Mouse (Mus musculus): ENCODE measurements around the gene Atp1b2. TPM values are rescaled to one million over a fixed set of nuclear protein-coding genes. Genes with fewer than 3 reads are reported as not detected.

Gene Atp1b2
- polyA plus RNA-seq, 1 experiment from 2014 or later, result 46.5 TPM

GRCm38 (mm10) chr11:69553341-69553721 lies 52.4 kb downstream of the Atp1b2 start:
- Histone ChIP-seq H3K4me2 (ENCODE audit: low read length) (peak overlapping the region; percentile 53), H3K9ac (replicated peaks; ENCODE audit: low read length) (peak overlapping the region; percentile 21; the same call in 1 of the 2 replicates), H3K4me3 (replicated peaks; ENCODE audit: low read depth, low read length) (0 out of 2 replicates have a peak overlapping the region, but pooled peaks have one; percentile 8), H3K27ac (replicated peaks; ENCODE audit: low read depth, low read length) (peak overlapping the region; percentile 95), H3K36me3 (ENCODE audit: control insufficient read depth, insufficient read depth, low read length) (peaks cover 32% of the 10 kb centered on the region), H3K27me3 (ENCODE audit: control insufficient read depth, insufficient read depth, low read length) (no peaks in the 10 kb centered on the region), H3K4me1 (ENCODE audit: control insufficient read depth, insufficient read depth, low read length) (peaks cover 69% of the 10 kb centered on the region), H3K9me3 (ENCODE audit: control insufficient read depth, low read length) (no peaks in the 10 kb centered on the region)
- ATAC-seq (ENCODE audit: low FRiP score, low TSS enrichment) (peak; percentile 0; the same call in 1 of the 2 replicates), DNase-seq (no peak)
- 3% methylated on average over 2 of the region's 2 CpGs for WGBS

- H3K36me3 ChIP-seq (ENCODE audit: control insufficient read depth, insufficient read depth, low read length), result peaks cover 32% of the 10 kb centered on the region
- H3K4me3 ChIP-seq (replicated peaks; ENCODE audit: low read depth, low read length), result 0 out of 2 replicates have a peak overlapping the region, but pooled peaks have one; percentile 8
Measured at GRCm38 (mm10) chr11:69552622-69553340, 53.0 kb downstream of the Atp1b2 start.

GRCm38 (mm10) chr11:69551310-69551709 lies 54.4 kb downstream of the Atp1b2 start:
- H3K36me3 ChIP-seq (ENCODE audit: control insufficient read depth, insufficient read depth, low read length), result peaks cover 23% of the 10 kb centered on the region
- no peaks in the 10 kb centered on the region for H3K27me3 ChIP-seq (ENCODE audit: control insufficient read depth, insufficient read depth, low read length)
- H3K27ac ChIP-seq (replicated peaks; ENCODE audit: low read depth, low read length), result 0 out of 2 replicates have a peak overlapping the region, but pooled peaks have one; percentile 26
- H3K4me3 ChIP-seq (replicated peaks; ENCODE audit: low read depth, low read length), result no peak overlapping the region
- no peaks in the 10 kb centered on the region for H3K9me3 ChIP-seq (ENCODE audit: control insufficient read depth, low read length)
- no peak overlapping the region for H3K9ac ChIP-seq (replicated peaks; ENCODE audit: low read length)
- 58% methylated on average over 4 of the region's 4 CpGs for WGBS
- ATAC-seq (ENCODE audit: low FRiP score, low TSS enrichment) (no peak), DNase-seq (no peak)
- H3K4me1 ChIP-seq (ENCODE audit: control insufficient read depth, insufficient read depth, low read length), result peaks cover 64% of the 10 kb centered on the region
- H3K4me2 ChIP-seq (ENCODE audit: low read length), result no peak overlapping the region

More at GRCm38 (mm10) chr11:69552622-69553340, 53.0 kb downstream of the Atp1b2 start:
- Histone ChIP-seq H3K27ac (replicated peaks; ENCODE audit: low read depth, low read length) (peak overlapping the region; percentile 95), H3K4me2 (ENCODE audit: low read length) (peak overlapping the region; percentile 53), H3K4me1 (ENCODE audit: control insufficient read depth, insufficient read depth, low read length) (peaks cover 69% of the 10 kb centered on the region), H3K9ac (replicated peaks; ENCODE audit: low read length) (peak overlapping the region; percentile 21; the same call in 1 of the 2 replicates), H3K9me3 (ENCODE audit: control insufficient read depth, low read length) (no peaks in the 10 kb centered on the region), H3K27me3 (ENCODE audit: control insufficient read depth, insufficient read depth, low read length) (no peaks in the 10 kb centered on the region)
- 5% methylated on average over 14 of the region's 14 CpGs for WGBS
- DNase-seq (peak; percentile 94), ATAC-seq (ENCODE audit: low FRiP score, low TSS enrichment) (peak; percentile 90)

MicroRNA genes within 50 kb of the gene (microRNA counts, 519-probe panel; counts per million panel counts)
- 3,868 counts per million, percentile 23 among the panel's probes with 10 or more counts for microRNA mmu-miR-467f

Small RNA genes lying within 50 kb of the gene (microRNA-seq; reads per million reads assigned to microRNA genes)
- not detected for gene Mir467f

Other genes starting within 250 kb of the Atp1b2 start
- 77.5 and 80.8 TPM in 2 replicates for gene Chd3, start 236.5 kb downstream of the Atp1b2 start, polyA plus RNA-seq (2014; fragmentation: Nextera tagmentation; extraction: Ambion mirVana)
- gene Naa38, start 210.5 kb downstream of the Atp1b2 start, polyA plus RNA-seq (2014; fragmentation: Nextera tagmentation; extraction: Ambion mirVana), result 97.6 and 123 TPM in 2 replicates
- 17.0 and 24.8 TPM in 2 replicates for gene Cyb5d1, start 210.3 kb downstream of the Atp1b2 start, polyA plus RNA-seq (2014; fragmentation: Nextera tagmentation; extraction: Ambion mirVana)
- 2.6 and 4.9 TPM in 2 replicates for gene Tmem88, start 207.7 kb downstream of the Atp1b2 start, polyA plus RNA-seq (2014; fragmentation: Nextera tagmentation; extraction: Ambion mirVana)
- 41.1 and 41.2 TPM in 2 replicates for gene Kdm6b, start 192.3 kb downstream of the Atp1b2 start, polyA plus RNA-seq (2014; fragmentation: Nextera tagmentation; extraction: Ambion mirVana)
- 4.8 and 5.7 TPM in 2 replicates for gene Dnah2, start 56.8 kb downstream of the Atp1b2 start, polyA plus RNA-seq (2014; fragmentation: Nextera tagmentation; extraction: Ambion mirVana)
- gene Efnb3, start 45.7 kb downstream of the Atp1b2 start, polyA plus RNA-seq (2014; fragmentation: Nextera tagmentation; extraction: Ambion mirVana), result 40.7 and 109 TPM in 2 replicates
- 22.5 and 22.7 TPM in 2 replicates for gene Wrap53, start 25.7 kb downstream of the Atp1b2 start, polyA plus RNA-seq (2014; fragmentation: Nextera tagmentation; extraction: Ambion mirVana)
- gene Trp53, start 25.6 kb downstream of the Atp1b2 start, polyA plus RNA-seq (2014; fragmentation: Nextera tagmentation; extraction: Ambion mirVana), result 66.1 and 69.2 TPM in 2 replicates
- gene Shbg, start 12.0 kb upstream of the Atp1b2 start, polyA plus RNA-seq (2014; fragmentation: Nextera tagmentation; extraction: Ambion mirVana), result not detected in 2 replicates
- gene Sat2, start 16.1 kb upstream of the Atp1b2 start, polyA plus RNA-seq (2014; fragmentation: Nextera tagmentation; extraction: Ambion mirVana), result 21.6 and 22.5 TPM in 2 replicates
- gene Fxr2, start 27.0 kb upstream of the Atp1b2 start, polyA plus RNA-seq (2014; fragmentation: Nextera tagmentation; extraction: Ambion mirVana), result 35.9 and 38.4 TPM in 2 replicates
- not detected in 2 replicates for gene Sox15, start 49.4 kb upstream of the Atp1b2 start, polyA plus RNA-seq (2014; fragmentation: Nextera tagmentation; extraction: Ambion mirVana)
- 64.0 and 108 TPM in 2 replicates for gene Mpdu1, start 56.7 kb upstream of the Atp1b2 start, polyA plus RNA-seq (2014; fragmentation: Nextera tagmentation; extraction: Ambion mirVana)
- 3.7 and 7.9 TPM in 2 replicates for gene Cd68, start 60.2 kb upstream of the Atp1b2 start, polyA plus RNA-seq (2014; fragmentation: Nextera tagmentation; extraction: Ambion mirVana)
- gene Eif4a1, start 66.5 kb upstream of the Atp1b2 start, polyA plus RNA-seq (2014; fragmentation: Nextera tagmentation; extraction: Ambion mirVana), result 707 and 863 TPM in 2 replicates
- gene Senp3, start 76.1 kb upstream of the Atp1b2 start, polyA plus RNA-seq (2014; fragmentation: Nextera tagmentation; extraction: Ambion mirVana), result 93.3 and 103 TPM in 2 replicates
- gene Tnfsf13, start 79.8 kb upstream of the Atp1b2 start, polyA plus RNA-seq (2014; fragmentation: Nextera tagmentation; extraction: Ambion mirVana), result 0.16 and 0.25 TPM in 2 replicates
- 1.6 and 3.0 TPM in 2 replicates for gene Tnfsf12, start 89.9 kb upstream of the Atp1b2 start, polyA plus RNA-seq (2014; fragmentation: Nextera tagmentation; extraction: Ambion mirVana)
- gene Tnfsfm13, start 90.2 kb upstream of the Atp1b2 start, polyA plus RNA-seq (2014; fragmentation: Nextera tagmentation; extraction: Ambion mirVana), result 0.51 and 1.1 TPM in 2 replicates
- gene Polr2a, start 152.7 kb upstream of the Atp1b2 start, polyA plus RNA-seq (2014; fragmentation: Nextera tagmentation; extraction: Ambion mirVana), result 20.0 and 30.7 TPM in 2 replicates
- gene Slc35g3, start 156.0 kb upstream of the Atp1b2 start, polyA plus RNA-seq (2014; fragmentation: Nextera tagmentation; extraction: Ambion mirVana), result 0.14 TPM in 1 of 2 replicates, not detected in the other
- 3.8 and 4.2 TPM in 2 replicates for gene Zbtb4, start 160.0 kb upstream of the Atp1b2 start, polyA plus RNA-seq (2014; fragmentation: Nextera tagmentation; extraction: Ambion mirVana)
- 0.80 and 1.3 TPM in 2 replicates for gene Chrnb1, start 190.0 kb upstream of the Atp1b2 start, polyA plus RNA-seq (2014; fragmentation: Nextera tagmentation; extraction: Ambion mirVana)
- gene Fgf11, start 195.9 kb upstream of the Atp1b2 start, polyA plus RNA-seq (2014; fragmentation: Nextera tagmentation; extraction: Ambion mirVana), result 3.2 and 3.6 TPM in 2 replicates
- gene Tmem102, start 199.7 kb upstream of the Atp1b2 start, polyA plus RNA-seq (2014; fragmentation: Nextera tagmentation; extraction: Ambion mirVana), result 0.58 and 0.82 TPM in 2 replicates
- gene Gm39566, start 209.4 kb upstream of the Atp1b2 start, polyA plus RNA-seq (2014; fragmentation: Nextera tagmentation; extraction: Ambion mirVana), result not detected in 2 replicates
- not detected in 2 replicates for gene Spem2, start 212.5 kb upstream of the Atp1b2 start, polyA plus RNA-seq (2014; fragmentation: Nextera tagmentation; extraction: Ambion mirVana)
- 0.49 and 0.85 TPM in 2 replicates for gene Spem1, start 216.2 kb upstream of the Atp1b2 start, polyA plus RNA-seq (2014; fragmentation: Nextera tagmentation; extraction: Ambion mirVana)
- gene Nlgn2, start 231.8 kb upstream of the Atp1b2 start, polyA plus RNA-seq (2014; fragmentation: Nextera tagmentation; extraction: Ambion mirVana), result 25.1 and 32.4 TPM in 2 replicates
- 313 and 417 TPM in 2 replicates for gene Tmem256, start 232.6 kb upstream of the Atp1b2 start, polyA plus RNA-seq (2014; fragmentation: Nextera tagmentation; extraction: Ambion mirVana)
- gene Plscr3, start 240.4 kb upstream of the Atp1b2 start, polyA plus RNA-seq (2014; fragmentation: Nextera tagmentation; extraction: Ambion mirVana), result 41.3 and 51.9 TPM in 2 replicates